Mouse (Mus musculus) neural tube, embryonic 14.5 days (tissue): ENCODE measurements around the gene Bmx. TPM values are rescaled to one million over a fixed set of nuclear protein-coding genes. Genes with fewer than 3 reads are reported as not detected.

Source experiments
- ATAC-seq: fragments of 200-750 bp; cut with Nextera tagmentation; 2 replicates; pipeline ENCODE4 v1.8.0; 2017; ENCODE audit warnings: low read depth, mild to moderate bottlenecking, moderate TSS enrichment, moderate library complexity
- H3K27ac ChIP-seq: fragments of 300-500 bp; sonication (generic); 2 replicates; pipeline ENCODE4 v1.5.1; 2014; ENCODE audit warnings: low read depth, mild to moderate bottlenecking, control low read depth, low read length, moderate library complexity, mixed read lengths
- H3K27me3 ChIP-seq: fragments of 300-500 bp; sonication (generic); 2 replicates; pipeline ENCODE4 v1.6.1; 2014; ENCODE audit warnings: low read length; ENCODE audit not compliant: control insufficient read depth, insufficient read depth
- H3K36me3 ChIP-seq: fragments of 300-500 bp; sonication (generic); 2 replicates; pipeline ENCODE4 v1.6.1; 2014; ENCODE audit warnings: low read length, mixed read lengths; ENCODE audit not compliant: control insufficient read depth, insufficient read depth
- H3K4me1 ChIP-seq: fragments of 300-500 bp; sonication (generic); 2 replicates; pipeline ENCODE4 v1.6.1; 2014; ENCODE audit warnings: low read length; ENCODE audit not compliant: control insufficient read depth, insufficient read depth
- H3K4me2 ChIP-seq: fragments of 300-500 bp; sonication (generic); 2 replicates; pipeline ENCODE4 v1.6.1; 2014; ENCODE audit warnings: mild to moderate bottlenecking, low read depth, low read length, control low read depth
- H3K4me3 ChIP-seq: fragments of 300-500 bp; sonication (generic); 2 replicates; pipeline ENCODE4 v1.5.1; 2014; ENCODE audit warnings: low read depth, low read length, control low read depth, mixed read lengths
- H3K9ac ChIP-seq: fragments of 300-500 bp; sonication (generic); replicated peaks from 2 replicates; pipeline ENCODE4 v1.6.1; 2014; ENCODE audit warnings: low read depth, mild to moderate bottlenecking, control low read depth, low read length, mixed read lengths
- H3K9me3 ChIP-seq: fragments of 300-500 bp; sonication (generic); 2 replicates; pipeline ENCODE4 v1.6.1; 2016; ENCODE audit warnings: low read length; ENCODE audit not compliant: control insufficient read depth
- WGBS: fragments of 180-500 bp; shearing (Covaris S2); extraction: QIAGEN DNeasy Blood & Tissue Kit; methylation state at CpG from one replicate; pipeline ENCODE4 v1.1.7; 2014; 5-methylcytosine and 5-hydroxymethylcytosine counted together
- polyA plus RNA-seq: library from polyadenylated mRNA; unstranded; fragments of >200 nt; fragmentation: Nextera tagmentation; extraction: Ambion mirVana; gene quantifications from 2 replicates; pipeline ENCODE4 v1.2.1, GENCODE M21; 2014

The Bmx gene
- polyA plus RNA-seq, 1 experiment from 2014 or later, result not detected

DNA sequence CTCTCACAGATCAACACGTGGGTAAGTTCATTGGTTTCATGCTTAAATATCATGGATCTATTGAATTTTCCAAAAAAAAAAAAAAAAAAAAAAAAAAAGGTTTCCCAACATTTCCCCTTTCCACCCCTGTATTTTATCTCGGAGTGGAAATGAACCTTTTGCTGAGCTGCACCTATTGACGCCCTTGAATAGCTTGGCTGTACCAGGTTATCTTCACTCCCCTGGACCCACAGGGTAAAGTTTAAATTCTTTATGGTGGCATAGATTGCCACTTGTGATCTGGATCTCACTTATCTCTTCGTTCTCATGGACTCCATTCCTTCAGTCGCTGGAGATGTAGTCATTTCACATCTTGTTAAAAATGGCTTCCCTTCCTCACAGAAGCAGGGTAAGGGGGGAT lies 103.4 kb downstream of the Bmx start:
- no peaks in the 10 kb centered on the region for H3K9me3 ChIP-seq
- H3K27me3 ChIP-seq, result no peaks in the 10 kb centered on the region
- 84% methylated on average over 5 of the region's 5 CpGs for WGBS
- H3K4me3 ChIP-seq, result no peak overlapping the region
- H3K4me1 ChIP-seq, result no peaks in the 10 kb centered on the region
- no peak overlapping the region for H3K4me2 ChIP-seq
- no peak for ATAC-seq
- H3K36me3 ChIP-seq, result no peaks in the 10 kb centered on the region
- H3K9ac ChIP-seq, result no peak overlapping the region
- no peak overlapping the region for H3K27ac ChIP-seq

- no peaks in the 10 kb centered on the region for H3K9me3 ChIP-seq
- no peak overlapping the region for H3K9ac ChIP-seq
- H3K27ac ChIP-seq, result no peak overlapping the region
- no peak for ATAC-seq
- H3K36me3 ChIP-seq, result no peaks in the 10 kb centered on the region
- H3K4me3 ChIP-seq, result no peak overlapping the region
- H3K4me1 ChIP-seq, result no peaks in the 10 kb centered on the region
- H3K4me2 ChIP-seq, result no peak overlapping the region
- H3K27me3 ChIP-seq, result no peaks in the 10 kb centered on the region
Observed at GRCm38 (mm10) chrX:164153606-164154005, 104.4 kb downstream of the Bmx start.

DNA sequence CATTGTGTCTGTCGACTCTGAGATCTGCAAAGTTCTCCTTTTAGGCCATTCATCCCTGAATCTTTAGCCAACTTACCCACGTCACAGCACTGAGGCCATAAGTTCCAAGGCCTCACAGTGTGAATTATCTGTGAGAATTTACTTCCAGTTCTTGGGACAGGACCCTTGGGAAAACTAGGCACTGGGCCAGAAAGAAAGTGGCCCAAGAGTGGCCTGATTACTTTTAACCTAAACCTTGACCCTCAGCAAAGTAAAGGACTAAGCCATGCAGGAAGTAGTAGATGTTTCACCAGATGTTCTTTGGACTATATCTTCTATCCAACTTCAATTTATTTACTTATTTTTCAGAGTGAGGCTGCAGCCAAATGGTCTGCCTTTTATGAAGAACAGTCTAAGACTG lies 105.3 kb downstream of the Bmx start:
- Histone ChIP-seq H3K27me3 (no peaks in the 10 kb centered on the region), H3K9ac (no peak overlapping the region), H3K27ac (no peak overlapping the region), H3K4me3 (no peak overlapping the region), H3K4me2 (no peak overlapping the region), H3K9me3 (no peaks in the 10 kb centered on the region), H3K4me1 (no peaks in the 10 kb centered on the region), H3K36me3 (no peaks in the 10 kb centered on the region)
- ATAC-seq, result no peak
- WGBS, result 44% methylated on average over 2 of the region's 2 CpGs

- no peaks in the 10 kb centered on the region for H3K9me3 ChIP-seq
- H3K4me3 ChIP-seq, result no peak overlapping the region
- no peak overlapping the region for H3K9ac ChIP-seq
- H3K4me2 ChIP-seq, result no peak overlapping the region
- no peaks in the 10 kb centered on the region for H3K36me3 ChIP-seq
- no peak for ATAC-seq
- H3K27ac ChIP-seq, result no peak overlapping the region
- H3K4me1 ChIP-seq, result no peaks in the 10 kb centered on the region
- no peaks in the 10 kb centered on the region for H3K27me3 ChIP-seq
- WGBS, result 91% methylated on average over 6 of the region's 6 CpGs
Observed at GRCm38 (mm10) chrX:164145463-164146250, 112.3 kb downstream of the Bmx start.

Other genes starting within 250 kb of the Bmx start
- 0.76 and 0.91 TPM in 2 replicates for gene Car5b, start 230.2 kb downstream of the Bmx start, polyA plus RNA-seq
- 17.3 and 17.8 TPM in 2 replicates for gene Siah1b, start 181.7 kb downstream of the Bmx start, polyA plus RNA-seq
- gene Cltrn, start 169.4 kb downstream of the Bmx start, polyA plus RNA-seq, result not detected in 2 replicates
- gene Ace2, start 118.9 kb downstream of the Bmx start, polyA plus RNA-seq, result 0.16 TPM in 1 of 2 replicates, not detected in the other
- 2.5 and 4.1 TPM in 2 replicates for gene Pir, start 11.2 kb upstream of the Bmx start, polyA plus RNA-seq
- gene Vegfd, start 115.2 kb upstream of the Bmx start, polyA plus RNA-seq, result 0.09 and 0.19 TPM in 2 replicates
- gene Piga, start 161.6 kb upstream of the Bmx start, polyA plus RNA-seq, result 4.4 and 6.7 TPM in 2 replicates
- gene Asb11, start 178.8 kb upstream of the Bmx start, polyA plus RNA-seq, result not detected in 2 replicates
- not detected in 2 replicates for gene Asb9, start 248.1 kb upstream of the Bmx start, polyA plus RNA-seq